Mouse (Mus musculus) ZHBTc4 (cell line): ENCODE results near the gene Med24.

Source experiments
- DNase-seq: peaks from one replicate; pipeline ENCODE4 v3.0.0-alpha.2; 2011; ENCODE audit warnings: low read depth, low spot score

Gene Med24

DNA sequence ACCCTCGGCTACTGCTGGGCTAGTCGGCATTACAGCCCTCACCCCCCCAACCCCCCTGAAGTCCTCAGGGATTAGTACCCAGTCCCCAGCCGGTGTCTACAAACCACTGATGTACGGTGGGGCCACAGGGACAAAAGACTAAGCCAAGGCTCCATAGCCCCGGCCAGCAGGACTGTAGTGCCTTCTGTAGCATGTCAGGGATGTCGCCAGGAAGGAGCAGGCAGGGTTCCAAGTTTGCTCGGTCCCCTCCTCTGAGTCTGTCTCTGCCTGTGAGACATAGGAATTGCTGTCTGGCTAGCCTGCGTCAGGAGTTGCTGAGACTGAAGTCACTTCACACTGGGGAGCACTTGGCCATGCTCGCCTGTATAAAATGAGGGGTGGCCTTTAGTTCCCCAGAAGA lies 34.9 kb downstream of the Med24 start:
- no peak for DNase-seq

DNA sequence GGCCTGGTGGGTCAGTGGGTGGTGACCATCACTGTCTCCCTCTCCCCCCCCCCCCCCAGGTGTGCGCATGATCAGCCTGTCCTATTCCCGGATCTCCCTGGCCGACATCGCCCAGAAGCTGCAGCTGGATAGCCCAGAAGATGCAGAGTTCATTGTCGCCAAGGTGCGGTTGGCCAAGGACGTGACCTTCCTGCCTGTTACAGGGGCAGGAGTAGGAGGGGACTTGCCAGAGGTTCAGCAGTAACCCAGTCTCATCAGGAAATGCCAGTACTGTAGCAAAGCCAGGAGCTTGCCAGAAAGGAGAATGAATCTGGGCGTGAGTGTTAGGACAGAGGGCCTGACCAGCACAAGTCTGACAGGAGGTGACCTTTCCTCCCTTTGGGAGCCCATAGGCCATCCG lies 35.5 kb downstream of the Med24 start:
- DNase-seq: peak; percentile 72

DNA sequence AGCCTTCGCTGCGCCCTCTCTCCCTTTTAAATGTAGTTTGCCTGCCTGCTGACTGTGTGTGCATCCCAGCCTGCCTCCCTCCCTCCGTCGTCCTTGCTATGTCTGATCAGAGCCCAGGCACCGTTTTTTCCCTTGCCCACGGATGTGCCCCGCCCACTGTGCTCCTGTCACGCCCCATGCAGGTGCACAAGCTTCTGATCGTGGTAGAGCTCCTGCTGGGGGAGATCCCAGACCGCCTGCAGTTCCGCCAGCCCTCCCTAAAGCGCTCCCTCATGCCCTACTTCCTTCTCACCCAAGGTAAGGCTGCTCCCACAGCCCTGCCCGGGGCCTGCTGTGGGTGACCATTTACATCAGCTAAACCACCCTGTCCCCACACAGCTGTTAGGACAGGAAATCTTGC lies 36.0 kb downstream of the Med24 start:
- DNase-seq: peak; percentile 90

DNA sequence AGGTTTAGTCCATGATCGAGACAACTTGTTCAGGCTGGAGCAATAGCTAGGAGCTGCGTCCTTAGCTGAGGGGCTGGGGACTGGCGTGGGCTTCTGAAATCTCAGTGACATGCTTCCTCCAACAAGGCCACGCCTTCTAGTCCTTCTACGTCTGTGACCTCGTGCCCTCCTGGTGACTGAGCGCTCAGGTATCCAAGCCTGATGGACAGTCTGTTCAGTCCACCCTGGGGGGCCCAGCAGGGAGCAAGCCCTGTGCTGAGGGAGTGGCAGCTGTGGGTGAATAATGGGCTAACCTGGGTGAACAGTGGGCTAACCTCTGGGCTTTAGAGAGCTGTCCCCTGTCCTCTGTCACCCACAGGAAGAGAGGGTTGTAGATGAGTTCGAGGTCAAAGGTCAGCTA lies 41.2 kb downstream of the Med24 start:
- DNase-seq: no peak

DNA sequence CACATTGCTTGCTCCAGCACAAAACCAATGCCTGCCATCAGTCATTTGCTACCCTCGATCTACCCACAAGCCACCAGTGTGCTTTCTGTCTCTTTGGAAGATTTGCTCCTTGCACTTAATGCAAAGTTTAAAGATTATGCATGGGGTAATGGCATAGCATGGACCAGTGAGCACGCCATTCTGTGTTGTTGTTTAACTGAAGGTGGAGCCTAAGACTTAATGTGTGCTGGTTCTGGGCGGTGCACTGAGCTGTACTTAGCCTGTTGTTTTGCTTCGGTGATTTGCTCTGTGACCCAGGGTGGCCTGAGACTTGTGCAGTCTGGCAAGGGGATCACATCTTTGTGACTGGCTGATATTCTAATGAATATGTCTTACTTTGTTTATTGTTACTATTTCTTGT lies 42.3 kb downstream of the Med24 start:
- no peak for DNase-seq

DNA sequence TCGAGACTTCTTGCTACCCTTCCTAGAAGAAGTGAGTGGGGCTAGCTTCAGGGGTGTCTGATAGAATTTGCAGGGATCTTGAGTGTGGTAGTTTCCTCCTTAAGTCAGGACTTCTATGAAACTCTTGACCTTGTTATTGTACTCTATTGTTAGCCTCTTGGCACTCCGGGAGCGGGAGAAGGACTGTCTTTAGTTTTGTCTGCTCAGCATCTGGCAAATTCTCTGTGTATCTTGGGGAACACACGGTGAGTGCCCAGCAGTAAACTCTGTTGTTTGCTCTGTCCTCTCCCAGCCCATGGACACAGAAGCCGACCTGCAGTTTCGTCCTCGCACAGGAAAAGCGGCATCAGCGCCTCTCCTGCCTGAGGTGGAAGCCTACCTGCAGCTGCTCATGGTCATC lies 43.6 kb downstream of the Med24 start:
- no peak for DNase-seq

DNA sequence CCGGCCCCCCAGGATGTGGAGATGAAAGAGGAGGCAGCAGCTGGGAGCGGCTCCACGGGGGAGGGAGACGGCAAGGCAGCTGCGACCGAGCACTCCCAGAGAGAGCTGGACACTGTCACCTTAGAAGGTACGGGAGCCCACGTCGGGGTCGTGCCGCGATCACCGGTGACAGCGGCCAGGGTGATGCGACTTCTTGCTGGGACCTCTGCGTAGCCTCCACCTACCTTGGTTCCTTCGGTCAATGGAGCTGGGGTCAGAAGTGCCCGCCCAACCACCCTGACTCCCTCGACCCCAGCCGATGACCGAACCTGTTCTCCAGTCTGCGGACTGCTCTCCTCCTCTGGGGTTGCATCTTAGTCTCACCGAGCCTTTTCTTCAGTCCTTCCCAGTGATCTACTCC lies 46.4 kb downstream of the Med24 start:
- no peak for DNase-seq

DNA sequence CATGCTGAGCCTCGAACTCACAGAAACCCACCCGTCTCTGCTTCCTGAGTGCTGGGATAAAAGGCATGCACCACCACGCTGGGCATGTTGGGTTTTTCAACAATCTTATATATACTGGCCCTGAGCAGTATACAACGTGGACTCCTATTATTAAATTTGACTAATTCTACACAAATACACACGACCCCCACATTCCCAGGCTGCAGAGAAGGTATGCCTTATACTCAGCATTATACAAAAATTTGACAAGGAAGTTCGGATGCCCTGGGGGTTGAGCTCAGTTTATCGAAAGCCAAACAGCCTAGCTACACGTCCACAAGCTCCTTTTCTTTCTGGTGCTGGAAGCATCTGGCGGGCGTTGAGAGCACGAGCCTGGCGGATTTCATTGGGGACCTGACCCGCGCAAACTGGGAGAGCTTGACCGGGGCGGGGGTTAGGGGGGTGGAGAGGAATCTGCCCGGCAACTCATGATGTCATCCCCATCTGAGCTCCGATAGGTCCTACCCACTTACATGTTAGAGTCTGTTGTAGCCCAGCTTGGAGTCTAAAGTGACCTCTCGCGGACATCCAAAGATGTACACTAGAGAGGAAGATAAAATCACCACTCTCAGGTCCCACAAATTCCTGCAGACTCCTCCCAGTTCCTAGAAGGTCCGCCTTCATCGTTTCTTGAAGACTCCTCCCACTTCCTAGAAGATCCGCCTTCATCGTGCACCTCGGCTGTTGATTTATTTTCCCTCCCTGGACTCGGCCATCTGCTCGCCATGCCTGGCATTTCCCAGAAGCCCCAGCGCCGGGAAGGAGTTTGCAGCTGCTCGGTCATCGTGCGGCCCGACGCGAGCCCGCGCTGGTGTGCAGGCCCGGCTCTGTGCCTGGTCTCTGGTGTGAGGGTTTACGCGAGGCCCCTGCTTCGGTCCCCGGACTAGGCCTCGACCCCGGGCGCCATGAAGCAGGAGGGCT lies 47.2 kb downstream of the Med24 start, which contains the start of gene Psmd3:
Gene Psmd3 (plus strand): TSS at position 769 of the 960 bp plus-strand sequence.
- DNase-seq: peak; percentile 99

DNA sequence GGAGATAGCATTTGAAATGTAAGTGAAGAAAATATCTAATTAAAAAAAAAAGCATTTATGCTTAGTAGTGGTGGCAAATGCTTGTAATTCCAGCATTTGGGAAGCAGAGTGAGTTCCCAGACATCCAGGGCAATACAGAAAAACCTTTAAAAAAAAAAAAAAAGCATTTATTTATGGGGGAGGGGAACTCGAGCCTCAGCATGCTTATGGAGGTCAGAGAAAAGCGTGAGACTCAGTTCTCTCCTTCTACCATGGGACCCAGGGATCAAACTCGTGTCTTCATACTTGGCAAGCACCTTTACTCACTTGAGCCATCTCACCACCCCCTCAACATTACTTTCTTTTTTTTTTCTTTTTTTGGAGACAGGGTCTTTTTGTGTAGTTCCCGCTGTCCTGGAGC lies 48.0 kb downstream of the Med24 start:
- no peak for DNase-seq

DNA sequence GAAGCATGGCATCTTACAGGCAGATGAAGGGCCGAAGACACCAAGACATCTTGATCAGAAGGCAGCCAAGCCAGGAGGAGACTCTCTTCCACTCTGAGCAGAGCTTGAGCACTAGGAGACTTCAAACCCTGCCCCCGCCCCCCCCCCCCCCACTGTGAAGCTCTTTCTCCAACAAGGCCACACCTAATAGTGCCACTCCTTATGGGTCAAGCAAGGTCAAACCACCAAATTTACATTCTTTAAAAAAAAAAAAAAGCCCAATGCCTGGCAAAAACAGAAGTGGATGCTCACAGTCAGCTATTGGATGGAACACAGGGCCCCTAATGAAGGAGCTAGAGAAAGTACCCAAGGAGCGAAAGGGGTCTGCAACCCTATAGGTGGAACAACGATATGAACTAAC lies 48.6 kb downstream of the Med24 start:
- peak; percentile 91 for DNase-seq

DNA sequence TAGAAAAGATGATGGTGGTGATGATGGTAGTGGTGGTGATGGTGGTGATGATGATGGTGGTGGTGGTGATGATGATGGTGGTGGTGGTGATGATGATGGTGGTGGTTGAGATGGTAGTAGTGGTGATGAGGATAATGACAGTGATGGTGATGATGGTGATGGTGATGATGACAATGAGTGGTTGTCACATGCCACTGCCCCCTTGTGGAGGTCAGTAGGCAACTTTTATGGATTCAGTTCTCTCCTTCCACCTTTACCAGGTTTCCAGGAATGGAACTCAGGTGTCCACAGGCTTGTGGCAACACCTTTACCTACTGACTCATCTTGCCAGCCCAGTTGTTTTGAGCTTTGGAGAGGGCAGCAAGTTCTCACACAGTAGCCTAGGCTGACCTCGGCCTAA lies 49.2 kb downstream of the Med24 start:
- DNase-seq: no peak

DNA sequence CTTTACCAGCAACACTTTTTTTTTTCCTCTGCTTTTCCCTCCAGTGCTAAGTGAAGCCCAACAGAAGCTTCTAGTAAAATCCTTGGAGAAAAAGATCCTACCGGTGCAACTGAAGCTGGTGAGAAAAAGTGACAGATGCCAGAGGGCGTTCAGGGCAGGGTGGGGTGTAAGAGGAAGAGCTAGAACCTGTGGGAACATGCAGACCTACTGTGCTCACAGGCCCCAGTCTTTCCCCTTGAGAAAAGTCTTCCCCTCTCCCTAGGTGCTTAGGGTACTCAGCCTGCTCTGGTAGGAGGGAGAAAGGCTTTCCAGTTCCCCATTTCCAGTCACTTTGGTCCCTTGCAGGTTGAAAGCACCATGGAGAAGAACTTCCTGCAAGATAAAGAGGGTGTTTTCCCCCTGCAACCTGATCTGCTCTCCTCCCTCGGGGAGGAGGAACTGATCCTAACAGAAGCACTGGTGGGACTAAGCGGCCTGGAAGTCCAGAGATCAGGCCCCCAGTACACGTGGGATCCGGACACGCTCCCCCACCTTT lies 53.3 kb downstream of the Med24 start:
- DNase-seq: no peak

DNA sequence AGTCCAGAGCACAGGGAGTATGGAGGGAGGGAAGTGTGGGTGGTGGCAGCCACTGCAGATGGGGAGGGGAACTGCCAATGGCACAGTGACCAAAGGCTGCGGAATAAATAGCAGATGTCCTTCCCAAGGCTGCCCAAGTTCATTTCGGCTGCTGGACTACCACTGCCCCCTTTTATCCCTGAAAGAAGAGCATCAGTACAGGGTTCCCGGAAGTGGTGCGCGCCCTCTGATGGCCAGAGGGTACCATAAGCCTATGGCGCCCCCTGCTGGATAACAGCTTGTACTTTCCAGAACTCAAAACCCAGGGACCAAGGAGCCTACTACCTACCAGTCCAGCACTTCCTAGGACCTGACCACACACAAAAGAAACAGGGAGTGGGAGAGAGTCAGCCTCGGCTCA lies 56.1 kb downstream of the Med24 start:
- DNase-seq: peak; percentile 70

DNA sequence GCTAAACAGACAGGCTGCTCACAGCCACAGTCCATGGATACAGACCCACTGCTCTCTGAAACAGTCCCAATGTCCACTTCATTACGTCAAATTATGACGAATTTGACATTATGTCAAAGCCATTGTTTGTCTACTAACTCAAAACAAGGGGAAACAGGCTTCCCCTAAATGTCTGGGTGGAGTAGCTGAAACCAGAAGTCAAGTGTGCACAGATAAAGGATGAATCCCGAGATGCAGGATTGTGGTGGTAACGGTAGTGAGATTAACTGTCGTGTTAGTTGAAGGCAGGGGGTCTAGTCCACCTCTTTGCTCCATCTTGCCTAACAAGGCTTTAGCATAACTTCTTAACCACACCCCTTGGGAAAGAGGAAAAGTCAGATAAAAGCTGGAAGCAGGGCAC lies 56.8 kb downstream of the Med24 start:
- DNase-seq: no peak

DNA sequence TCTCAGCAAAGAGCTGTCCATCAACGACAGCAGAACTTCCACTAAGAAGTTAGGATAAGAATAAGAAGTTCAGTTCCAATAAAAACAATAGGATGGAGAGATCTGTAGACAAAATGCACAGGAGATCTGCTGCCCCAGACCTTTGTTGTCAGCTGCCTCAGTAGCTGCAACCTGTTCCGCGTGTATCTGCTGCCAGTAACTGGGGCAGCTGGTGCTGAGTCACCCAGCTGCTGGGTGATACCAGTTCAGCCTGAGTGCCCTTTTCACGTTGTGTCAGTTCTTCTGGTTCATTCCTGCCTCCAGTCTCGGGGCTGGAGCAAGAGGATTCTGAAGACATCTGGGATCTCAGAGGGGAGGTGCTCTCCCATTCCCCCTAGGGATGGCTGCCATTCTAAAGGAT lies 57.4 kb downstream of the Med24 start:
- DNase-seq: no peak

DNA sequence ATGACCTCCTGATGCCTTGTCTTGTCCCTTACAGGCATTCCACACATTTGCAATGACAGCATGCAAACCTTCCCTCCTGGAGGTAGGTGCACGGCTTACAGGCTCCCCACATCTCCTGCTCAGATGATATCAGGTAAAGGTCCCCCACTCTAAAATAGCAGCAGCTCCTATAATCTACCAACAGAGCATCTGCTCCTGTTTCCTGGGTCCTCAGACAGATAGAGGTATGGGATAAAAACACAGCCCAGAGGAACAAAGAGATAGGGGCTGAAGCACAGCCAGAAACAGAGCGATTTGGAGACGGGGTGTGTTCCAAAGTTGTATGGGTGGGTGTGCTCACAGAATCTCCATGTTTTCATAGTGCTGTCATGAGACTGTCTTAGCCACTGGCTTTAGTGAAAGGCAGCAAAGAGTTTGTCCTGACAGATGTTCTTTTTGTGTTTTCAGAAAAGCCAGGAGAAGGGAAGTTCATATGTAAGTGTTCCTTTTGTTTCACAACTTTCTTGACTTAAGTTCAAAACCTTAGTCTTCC lies 57.9 kb downstream of the Med24 start:
- DNase-seq: no peak

DNA sequence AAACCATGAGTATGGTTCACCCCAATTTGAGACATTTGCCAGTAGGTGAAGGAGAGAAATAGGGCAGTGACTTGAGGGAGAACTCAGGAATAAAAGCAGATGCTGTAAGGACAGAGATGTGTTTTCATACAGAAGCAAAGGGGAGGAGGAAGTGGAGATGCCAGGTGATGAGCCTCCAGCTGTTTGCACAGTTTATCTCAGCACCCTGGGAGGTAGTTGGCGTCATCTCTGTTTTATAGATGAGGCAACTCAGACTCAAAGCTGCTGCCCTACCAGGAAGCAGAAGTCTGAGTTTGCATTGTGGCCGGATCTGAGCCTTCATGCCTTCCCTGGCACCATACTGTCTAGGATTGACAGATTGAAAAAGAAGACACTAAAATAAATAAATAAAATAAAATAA lies 60.3 kb downstream of the Med24 start:
- DNase-seq: no peak

DNA sequence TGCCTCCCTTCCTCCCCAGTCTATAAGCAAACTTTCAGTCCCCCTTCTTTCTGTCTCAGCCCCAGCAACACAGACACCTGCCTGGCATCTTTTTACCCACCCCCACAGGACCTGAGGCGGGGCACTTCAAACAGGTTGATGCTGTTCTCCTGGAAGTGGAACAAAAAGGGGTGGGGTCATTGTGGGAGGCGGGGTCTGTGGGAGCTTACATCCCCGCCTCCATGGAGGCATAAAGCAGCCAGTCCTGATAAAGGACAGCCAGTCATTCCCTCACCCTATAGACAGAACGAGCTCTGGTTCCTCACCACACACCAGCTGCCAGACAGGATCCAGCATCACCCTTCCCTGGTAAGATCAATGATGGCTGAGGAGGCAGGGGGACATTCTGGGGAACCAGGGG lies 65.1 kb downstream of the Med24 start, which contains the start of gene Gsdma:
Gene Gsdma (plus strand): TSS at position 261 of the 400 bp plus-strand sequence.
- peak; percentile 76 for DNase-seq

DNA sequence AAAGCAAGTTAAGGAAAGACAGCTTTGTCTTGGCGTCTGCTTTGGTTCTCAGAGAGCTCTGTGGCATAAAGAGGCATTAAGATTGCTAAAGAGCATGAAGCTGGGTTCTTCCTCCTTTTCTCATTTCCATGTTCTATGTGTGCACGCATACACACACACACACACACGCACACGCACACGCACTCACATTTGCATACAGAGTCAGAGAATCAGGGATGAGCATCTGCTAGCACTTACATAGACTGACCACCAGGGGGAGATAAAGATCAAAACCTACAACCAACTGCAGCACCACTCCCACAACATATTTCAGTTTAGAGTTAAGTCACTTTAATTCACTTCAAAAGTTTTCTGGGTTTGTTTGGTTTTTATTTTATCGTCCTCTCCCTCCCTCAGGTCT lies 68.7 kb downstream of the Med24 start:
- DNase-seq: peak; percentile 75

DNA sequence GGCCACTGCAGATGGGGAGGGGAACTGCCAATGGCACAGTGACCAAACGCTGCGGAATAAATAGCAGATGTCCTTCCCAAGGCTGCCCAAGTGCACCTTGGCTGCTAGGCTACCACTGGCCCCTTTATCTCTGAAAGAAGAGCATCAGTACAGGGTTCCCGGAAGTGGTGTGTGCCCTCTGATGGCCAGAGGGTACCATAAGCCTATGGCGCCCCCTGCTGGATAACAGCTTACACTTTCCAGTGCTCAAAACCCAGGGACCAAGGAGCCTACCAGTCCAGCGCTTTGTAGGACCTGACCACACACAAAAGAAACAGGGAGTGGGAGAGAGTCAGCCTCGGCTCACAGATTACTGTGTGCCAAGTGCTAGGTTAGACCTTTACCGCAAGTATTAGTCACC lies 74.2 kb downstream of the Med24 start:
- DNase-seq: peak; percentile 79
